Mouse (Mus musculus) natural killer cell, adult 2 months (primary cell): Measurements from ENCODE around the gene Pard3.

Experiments used
- DNase-seq, 2 experiments: peaks; one replicate each; pipeline ENCODE4 v3.0.0; 2022; ENCODE audit warnings: low spot score in 2 of 2

Pard3 gene

GRCm38 (mm10) chr8:127552161-127552595 is 488.5 kb downstream of the Pard3 start:
- no peak for DNase-seq

DNA sequence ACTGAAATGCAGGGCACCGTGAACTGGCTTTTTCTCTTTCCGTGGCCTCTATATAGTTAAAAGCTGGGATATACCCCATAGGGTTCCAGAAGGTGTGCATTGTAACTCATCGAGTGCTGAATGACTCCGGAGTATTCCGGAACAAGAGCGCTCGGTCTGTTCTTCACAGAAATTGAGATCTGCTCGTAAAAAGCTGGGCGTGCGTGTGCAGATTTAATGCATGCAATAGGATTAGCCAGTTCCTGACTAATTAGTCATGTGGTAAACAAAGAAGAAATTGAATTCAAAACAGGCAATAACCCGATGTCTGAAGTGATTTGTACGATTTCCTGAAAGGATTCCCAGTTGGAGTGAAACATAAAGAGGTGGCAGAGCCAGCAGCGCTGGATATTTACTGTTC is 489.1 kb downstream of the Pard3 start:
- DNase-seq: no peak

- DNase-seq: no peak
Observed at GRCm38 (mm10) chr8:127553582-127553981, 489.9 kb downstream of the Pard3 start.

DNA sequence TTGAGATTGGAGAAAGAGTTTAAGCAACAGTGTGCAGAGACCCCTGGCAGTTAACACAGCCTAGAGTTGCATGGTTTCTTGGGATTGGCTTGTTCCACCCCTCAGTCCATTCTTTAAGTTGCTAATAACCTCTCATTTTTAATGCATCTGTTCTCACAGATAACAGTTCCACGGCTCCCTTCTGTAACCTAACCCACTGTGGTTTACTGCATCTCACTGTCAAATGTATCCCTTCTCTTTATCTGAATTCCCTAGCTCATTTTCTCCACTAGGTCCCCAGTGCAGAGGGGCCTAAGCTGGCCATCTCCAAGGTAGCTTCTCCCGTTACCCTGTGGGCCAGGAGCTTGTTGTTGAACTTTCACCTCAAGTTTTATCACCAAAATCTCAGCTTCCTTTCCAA is 492.1 kb downstream of the Pard3 start:
- no peak for DNase-seq

DNA sequence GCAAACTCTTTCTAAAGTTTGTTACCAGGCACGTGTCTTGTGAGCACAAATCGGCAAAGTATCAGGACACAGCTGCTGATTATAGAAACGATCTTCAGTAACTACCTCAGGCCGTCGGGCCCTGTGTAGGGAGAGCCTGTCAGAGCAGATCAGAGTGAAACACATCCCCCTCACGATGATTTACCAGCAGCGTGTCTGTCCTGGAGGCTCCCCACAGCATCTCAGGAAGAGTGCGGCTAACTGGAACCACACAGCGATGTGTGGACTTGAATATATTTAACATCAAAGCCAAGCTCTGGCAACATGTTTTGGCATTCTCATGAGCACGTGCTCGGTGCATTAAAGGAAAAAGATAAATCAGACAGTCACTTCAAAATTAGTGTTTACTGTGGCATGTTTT is 493.3 kb downstream of the Pard3 start:
- DNase-seq: no peak

GRCm38 (mm10) chr8:127557566-127557965 is 493.9 kb downstream of the Pard3 start:
- no peak for DNase-seq

DNA sequence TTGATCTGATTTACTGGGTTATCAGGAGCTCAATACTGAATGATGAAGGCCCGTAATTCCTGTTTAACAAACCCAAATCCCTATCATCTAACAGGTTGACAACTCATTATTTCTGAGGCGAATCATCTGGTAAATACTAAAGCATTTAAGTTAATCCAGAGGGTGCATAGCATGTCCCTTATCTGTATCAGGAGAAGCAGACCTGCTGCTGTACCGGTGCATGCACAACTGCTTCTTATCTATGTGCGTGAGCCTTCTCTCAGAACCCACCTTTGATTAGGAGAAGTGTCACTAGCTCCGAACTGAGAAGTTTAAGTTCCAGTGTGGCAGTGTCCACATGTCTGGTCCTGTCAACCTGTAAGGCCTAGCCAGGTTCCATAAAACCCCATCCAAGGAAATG is 499.9 kb downstream of the Pard3 start:
- no peak for DNase-seq

GRCm38 (mm10) chr8:127564426-127564825 is 500.7 kb downstream of the Pard3 start:
- DNase-seq: no peak

DNA sequence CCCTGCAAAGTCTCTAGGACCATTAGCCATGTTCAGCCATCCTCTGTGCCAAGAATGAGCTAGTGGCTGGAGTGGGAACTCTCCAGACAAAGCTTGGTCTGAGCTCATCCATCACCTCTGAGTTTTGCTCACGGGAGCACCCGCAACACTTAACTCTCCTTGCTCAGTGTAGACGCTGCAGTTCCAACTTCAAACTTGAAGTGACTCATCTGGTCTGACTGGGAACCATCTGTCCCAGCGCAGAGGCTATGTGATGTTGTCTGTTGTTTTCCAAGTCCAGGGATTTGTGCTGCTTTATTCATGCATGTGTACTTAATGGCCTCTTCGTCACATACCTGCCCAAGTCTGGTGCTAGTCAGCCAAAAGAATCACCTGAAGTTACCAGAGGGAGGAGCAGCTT is 505.5 kb downstream of the Pard3 start:
- DNase-seq: no peak

GRCm38 (mm10) chr8:127570527-127570926 is 506.8 kb downstream of the Pard3 start:
- DNase-seq: no peak

- no peak for DNase-seq
Observed at GRCm38 (mm10) chr8:127572493-127572892, 508.8 kb downstream of the Pard3 start.

GRCm38 (mm10) chr8:127576657-127577056 is 513.0 kb downstream of the Pard3 start:
- no peak for DNase-seq

DNA sequence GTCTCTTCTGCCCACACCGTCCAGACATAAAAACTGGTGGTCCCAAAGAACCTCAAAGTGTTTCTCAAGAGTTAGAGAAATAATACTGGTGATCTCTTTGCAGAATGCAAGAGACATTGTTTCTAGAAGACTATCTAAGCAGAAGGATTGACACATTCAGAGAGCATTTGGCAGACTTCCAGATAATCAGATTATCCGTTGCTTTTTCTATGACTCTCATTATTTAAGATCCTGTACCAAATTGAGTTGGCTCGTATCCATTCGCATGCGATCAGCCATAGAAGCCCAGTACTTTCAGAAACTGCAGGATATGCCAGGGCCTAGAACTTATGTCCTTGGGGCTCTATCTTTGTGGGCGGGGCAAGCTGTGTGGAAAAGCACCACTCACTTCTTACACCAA is 514.0 kb downstream of the Pard3 start:
- DNase-seq: no peak

- DNase-seq: no peak
Observed at GRCm38 (mm10) chr8:127579436-127579835, 515.7 kb downstream of the Pard3 start.

- DNase-seq: no peak
Observed at GRCm38 (mm10) chr8:127583429-127583828, 519.7 kb downstream of the Pard3 start.

DNA sequence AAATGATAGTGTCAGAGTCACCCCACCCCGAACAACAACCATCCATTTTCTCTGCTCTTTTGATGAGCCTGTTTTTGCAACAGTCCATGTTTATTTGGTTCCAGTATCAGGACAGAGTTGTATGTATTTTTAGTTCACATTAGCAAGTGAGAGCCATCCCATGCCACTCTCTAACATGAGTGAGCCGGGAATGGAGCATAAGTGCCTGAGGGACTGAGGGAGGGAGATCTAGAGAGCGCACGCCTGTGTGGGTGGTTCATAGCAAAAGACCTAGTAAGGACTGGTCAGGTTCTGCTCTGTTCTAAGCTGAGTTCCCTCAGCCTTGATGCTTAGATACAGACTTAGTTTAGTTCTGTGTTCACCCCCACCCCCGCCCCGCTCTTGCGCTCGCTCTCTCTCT is 521.9 kb downstream of the Pard3 start:
- no peak for DNase-seq

DNA sequence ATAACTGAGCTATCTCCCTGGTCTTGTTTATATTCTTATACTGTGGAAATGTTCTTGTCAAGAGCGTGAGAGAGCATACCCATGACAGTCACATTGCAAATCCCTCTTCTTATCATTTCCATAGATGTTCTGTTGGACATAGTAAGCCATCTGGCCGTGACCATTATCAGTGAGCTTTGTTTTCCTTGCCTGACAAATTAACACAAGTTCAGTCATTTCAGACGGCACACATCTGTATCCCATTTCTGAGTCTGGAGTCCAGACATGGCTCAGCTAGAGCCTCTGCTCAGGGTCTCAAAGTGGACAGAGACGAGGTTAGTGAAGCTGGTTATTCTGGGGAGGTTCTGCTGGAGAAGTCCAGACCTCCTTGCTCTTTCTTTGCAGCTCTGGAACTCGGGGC is 523.0 kb downstream of the Pard3 start:
- DNase-seq: no peak

DNA sequence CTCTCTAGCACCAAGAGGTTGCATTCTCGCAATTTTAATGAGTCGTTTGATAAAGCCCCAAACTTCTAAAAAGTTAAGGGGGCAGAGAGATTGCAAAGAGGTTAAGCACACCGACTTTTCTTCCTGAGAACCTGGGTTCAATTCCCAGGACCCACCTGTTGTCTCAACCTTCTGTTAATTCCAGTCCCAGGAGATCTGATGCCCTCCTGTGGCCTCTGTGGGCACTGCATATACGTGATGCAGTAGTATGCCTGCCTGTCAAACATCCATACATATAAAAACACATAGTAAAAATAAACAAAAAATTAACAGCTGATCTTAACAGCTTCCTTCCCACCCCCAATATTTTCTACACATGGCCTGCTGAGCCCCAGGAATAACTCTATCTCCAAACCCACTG is 524.6 kb downstream of the Pard3 start:
- DNase-seq: peak in 1 of 2 experiments; percentile 6

- DNase-seq: peak; percentile 17 to 42
Observed at GRCm38 (mm10) chr8:127589291-127589690, 525.6 kb downstream of the Pard3 start.

GRCm38 (mm10) chr8:127590674-127591186 is 527.0 kb downstream of the Pard3 start:
- no peak for DNase-seq

DNA sequence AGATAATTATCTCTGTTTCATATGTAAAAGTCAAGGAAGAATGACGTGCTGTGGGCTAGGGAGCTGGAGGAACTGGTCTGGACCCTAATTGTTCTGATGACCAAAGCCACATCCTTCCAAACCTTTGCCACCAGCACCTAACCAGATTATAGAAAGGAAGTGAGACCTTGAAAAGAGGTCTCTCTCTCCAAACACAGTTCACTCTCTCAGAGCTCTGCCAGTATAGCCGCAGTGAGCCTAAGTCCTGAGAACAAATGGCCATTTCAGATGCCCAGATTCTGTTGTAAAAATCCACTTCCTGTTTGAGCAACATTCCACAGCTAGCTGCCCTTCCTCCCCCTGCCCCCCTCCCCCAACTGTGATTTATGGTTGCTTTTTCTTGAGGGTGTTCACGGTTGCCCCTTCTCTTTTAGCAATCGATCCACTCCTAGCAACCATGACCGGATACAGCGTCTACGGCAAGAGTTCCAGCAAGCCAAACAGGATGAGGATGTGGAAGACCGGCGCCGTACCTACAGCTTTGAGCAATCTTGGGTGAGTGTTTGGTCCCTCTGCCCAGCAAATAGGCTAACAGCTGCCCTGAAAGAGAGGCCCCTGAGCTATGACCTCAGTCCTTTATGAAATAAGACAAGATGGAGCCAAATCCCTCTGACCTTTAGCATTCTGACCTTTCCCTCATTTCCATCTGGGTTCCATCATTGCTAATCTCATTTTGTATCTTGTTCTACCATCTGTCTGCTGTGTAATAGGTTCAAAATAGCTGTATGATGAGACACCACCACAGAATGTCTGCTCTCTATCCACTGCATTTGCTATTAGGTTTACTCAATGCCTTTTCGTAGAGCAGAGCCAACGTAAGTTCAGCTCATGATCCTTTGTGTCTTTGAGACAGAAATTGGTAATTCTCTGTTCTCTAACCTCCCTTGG is 529.2 kb downstream of the Pard3 start:
- DNase-seq: no peak

DNA sequence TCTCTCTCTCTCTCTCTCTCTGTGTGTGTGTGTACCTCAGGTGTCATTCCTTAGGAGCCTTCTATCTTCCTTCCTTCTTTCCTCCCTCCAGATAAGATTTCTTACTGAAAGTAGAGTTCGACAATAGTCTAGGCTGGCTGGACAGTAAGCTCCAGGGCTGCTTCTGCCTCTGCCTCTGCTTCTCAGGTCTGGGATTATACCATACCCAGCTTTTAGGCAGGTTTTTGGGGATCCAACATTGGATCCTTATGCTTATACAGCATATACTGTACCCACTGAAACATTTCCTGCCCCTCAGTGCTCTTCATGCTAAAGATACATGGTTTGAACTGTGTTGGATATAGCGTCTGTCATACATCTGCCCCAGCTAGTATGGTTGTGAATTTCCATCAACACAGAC is 536.9 kb downstream of the Pard3 start:
- DNase-seq: no peak

DNA sequence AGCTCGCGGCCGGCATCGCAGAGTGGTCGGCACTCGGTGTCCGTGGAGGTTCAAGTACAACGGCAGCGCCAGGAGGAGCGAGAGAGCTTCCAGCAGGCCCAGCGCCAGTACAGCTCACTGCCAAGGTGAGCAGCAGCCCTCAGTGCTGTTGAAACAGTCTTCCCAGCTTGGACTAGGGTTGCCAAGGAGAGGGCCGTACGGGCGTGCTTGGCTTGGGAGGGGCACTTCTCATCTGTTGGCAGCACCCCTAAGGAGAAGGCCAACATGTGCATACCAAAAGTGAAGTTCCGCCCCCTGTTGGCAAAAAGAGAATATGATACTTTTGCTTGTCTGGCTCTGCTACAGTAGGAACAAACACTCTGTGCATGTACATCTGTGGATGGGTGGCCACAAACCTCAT is 539.4 kb downstream of the Pard3 start:
- DNase-seq: no peak
